Mouse (Mus musculus) embryo, embryonic 10 days (tissue): ENCODE data around the gene Tk1.
A peak's percentile ranks its signal among the peaks of the same experiment; 100 is the strongest.
"Not testable (repeated sequence)": the region's sequence is repeated elsewhere in the genome, so short reads cannot be mapped to it uniquely, and the experiment has no call there.

Experiments used
- DNase-seq: peaks from one replicate; pipeline ENCODE4 v3.0.0-alpha.2; 2015; ENCODE audit warnings: low spot score

Tk1 gene

DNA sequence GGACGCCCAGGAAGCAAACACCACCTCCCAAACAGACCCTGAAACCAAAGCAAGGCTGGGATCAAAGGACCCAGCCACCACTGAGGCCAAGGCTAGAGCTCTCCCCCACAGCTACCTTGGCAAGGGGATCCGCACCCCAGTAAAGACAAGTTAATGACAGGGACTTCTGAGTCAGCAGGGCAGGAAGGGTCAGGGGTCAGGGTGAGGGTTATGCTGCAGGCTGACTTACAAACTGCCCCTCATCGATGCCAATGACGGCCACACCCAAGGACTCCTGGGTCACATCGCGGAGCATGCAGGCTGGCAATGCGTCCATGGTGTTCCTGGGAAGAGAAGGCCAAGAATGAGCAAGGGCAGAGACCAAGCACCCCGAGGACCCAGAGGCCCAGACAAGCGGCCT lies 4.0 kb downstream of the Tk1 start:
- no peak for DNase-seq

DNA sequence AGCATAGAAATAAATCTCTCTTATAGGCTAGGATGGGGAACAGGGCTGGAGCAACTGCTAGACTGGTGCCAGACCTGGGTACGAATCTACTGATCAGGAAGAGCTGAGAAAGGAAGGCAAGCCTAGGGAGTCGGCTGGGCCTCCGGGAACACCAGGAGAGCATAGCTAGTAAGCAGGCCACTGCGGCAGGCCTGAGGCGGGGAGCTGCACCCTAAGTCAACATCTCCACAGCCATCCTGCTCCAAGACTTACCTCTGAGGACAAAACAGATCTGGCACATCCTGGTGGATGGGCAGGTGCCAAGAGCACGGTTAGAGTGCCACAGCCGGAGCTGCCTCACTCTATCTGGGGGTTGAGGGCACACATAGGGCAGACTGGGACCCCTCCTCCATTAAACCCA lies 5.7 kb downstream of the Tk1 start:
- DNase-seq, result no peak

GRCm38 (mm10) chr11:117819095-117819494 lies 6.8 kb downstream of the Tk1 start:
- DNase-seq, result no peak

DNA sequence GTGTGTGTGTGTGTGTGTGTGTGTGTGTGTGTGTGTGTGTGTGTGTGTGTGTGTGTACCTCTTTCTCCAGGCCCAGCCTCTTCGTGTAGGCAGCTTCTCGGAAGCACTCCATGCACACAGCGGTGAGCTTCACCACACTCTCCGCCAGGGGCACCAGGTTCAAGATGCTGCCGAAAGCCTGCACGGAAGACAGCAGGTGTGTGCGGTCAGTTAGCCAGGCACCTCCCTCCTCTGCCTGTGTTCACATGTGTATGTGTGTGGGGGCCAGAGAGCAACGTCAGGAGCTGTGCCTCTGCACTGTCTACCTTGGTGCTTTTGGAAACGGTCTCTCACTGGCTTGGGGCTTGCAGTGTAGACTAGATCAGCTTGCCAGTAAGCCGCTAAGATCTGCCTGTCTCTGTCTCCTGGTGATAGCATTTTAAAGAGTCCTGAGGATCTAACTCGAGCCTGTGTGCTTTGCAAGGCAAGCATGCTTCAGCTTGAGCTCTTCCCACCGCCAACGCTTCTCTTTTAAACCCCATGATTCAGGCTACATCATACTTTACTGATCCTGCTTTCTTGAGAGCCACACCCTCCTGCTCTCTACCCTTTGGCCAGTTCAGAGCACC lies 9.4 kb downstream of the Tk1 start:
- DNase-seq, result no peak

- DNase-seq, result not testable (repeated sequence)
Measured at GRCm38 (mm10) chr11:117815850-117816249, 10.0 kb downstream of the Tk1 start.

GRCm38 (mm10) chr11:117814704-117815366 lies 11.1 kb downstream of the Tk1 start:
- no peak for DNase-seq

DNA sequence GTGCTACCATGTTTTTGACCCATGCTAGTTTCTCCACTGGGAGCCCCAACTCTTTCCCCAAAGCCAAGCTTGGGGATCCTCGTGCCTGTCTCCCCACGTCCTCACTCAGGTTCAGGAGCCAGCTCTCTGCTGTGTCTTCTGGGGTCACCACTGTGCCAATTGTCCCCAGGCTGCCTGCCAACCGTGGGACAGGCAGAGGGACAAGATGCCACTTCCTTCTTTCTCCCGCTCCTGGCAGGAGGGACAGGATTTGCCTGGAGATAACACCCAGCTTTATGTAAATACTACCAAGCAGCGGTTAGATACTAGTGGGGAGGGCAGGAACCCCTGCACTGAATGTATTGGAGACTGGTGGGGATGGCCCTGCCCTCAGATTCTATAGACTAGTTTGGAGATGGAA lies 12.0 kb downstream of the Tk1 start:
- DNase-seq, result no peak

DNA sequence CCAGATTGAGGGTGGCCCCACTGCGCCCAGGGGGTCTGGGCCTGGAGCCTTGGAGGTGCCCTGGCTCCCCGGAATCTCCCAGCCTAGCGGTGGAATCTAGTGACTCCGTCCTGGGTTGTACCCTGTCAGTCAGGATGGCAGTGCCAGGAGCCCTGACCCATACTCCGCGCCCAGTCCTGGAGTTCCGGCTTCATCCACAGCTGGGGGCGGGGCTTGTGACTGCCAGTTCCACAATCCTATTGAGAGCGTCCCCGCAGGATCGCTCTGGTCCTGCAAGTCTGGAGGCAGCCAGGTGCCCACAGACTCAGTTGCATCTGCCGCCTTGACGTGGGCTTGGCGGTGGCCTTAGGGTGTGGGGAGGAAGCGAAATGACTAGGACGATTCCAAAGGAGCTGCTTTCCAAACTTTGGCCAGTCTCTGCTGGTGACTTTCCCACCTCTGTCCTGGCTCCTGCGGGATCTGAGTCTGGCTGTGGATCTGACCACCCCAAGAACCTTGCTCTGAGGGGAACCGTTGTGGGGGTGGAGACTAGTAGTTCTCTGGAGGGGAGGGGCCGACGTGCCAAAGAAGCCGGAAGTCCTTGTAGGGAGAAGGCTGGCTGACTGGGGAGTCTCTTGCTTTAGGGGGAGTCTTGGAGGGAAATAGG lies 15.4 kb downstream of the Tk1 start:
- DNase-seq, result peak; percentile 88

DNA sequence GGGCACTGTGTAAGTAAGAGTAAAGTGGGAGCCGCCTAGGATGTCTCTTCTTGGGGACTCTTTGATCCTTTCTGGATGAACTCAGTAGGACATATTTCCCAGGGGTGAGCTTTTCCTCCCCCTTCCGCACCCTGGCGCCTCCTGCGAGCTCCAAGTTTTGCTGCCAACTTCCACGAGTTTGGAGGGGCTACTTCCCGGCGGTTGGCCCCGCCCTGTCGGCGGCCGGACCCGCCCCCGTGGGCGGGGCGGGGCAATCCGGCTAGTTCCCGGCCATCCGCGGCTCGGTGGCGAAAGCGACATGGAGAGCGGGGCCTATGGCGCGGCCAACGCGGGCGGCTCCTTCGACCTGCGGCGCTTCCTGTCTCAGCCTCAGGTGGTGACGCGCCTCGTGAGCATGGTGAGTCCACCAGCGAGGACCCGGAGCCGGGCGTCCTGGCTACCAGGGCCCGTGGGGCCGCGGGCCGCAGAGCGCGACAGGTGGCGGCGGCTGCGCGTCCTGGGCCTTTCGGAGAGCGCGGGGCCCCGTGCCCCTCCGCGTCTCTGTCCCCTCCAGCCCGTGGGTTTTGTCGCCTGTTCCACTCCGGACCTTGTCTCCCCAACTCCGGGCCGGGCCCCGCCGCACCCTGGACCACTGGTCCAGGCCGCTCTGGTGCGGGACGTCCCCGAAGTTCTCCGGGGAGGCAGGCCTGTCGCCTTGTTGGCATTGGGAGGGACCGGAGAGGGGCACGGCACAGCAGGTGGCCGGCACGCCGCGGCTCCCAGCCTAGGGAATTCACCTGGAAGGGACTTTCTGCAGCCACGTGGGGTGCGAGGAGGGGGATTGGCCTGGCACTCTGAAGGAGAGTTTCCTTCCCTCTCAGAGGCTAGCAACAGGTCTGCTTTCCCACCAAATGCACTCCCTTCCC lies 16.2 kb downstream of the Tk1 start, which contains the start of the genes Gm20708 and Syngr2:
TSS of gene Gm20708 (plus strand) at position 262 of the 905 bp plus-strand sequence.
TSS of gene Syngr2 (plus strand) at position 262 of the 905 bp plus-strand sequence.
- DNase-seq, result peak; percentile 76

DNA sequence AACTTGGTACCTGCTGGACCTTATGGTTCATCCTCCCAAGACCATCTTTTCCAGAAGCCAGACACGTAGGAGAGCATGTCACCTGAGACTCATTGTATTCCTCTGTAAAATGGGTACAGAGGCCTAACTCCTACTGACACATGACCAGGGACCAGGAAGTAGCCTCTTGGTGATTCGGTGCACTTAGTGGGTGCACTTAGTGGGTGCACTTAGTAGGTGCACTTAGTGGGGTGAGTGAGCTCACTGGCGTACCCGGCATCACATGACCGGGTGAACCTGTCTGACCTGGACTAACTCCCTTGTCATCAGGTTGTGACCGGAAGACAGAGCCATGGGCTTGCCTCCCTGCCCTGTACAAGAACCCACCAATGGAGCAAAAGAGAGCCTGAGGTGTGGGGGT lies 19.1 kb downstream of the Tk1 start:
- DNase-seq, result no peak

DNA sequence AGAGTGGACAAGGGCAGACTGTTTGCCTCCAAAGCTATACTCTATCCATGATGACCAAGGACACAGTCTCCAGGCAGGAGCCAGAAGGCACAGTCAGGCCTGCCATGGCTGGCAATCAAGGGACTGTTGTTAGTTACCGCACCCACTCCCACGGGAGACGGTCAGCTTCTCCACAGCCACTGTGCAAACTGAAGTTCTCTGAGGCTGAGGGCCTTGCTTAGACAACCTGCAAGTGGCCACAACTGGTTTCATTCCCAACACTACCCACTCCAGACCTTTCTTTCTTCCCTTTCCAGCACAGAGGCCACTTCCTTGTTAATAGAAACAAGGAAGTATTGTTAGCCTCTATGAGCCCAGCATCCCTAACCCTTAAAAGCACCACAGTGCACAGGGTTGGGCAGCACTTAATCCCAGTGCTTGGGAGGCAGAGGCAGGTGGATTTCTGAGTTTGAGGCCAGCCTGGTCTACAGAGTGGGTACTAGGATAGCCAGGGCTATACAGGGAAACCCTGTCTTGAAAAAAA lies 22.7 kb downstream of the Tk1 start:
- no peak for DNase-seq

- no peak for DNase-seq
Measured at GRCm38 (mm10) chr11:117801650-117802049, 24.2 kb downstream of the Tk1 start.

DNA sequence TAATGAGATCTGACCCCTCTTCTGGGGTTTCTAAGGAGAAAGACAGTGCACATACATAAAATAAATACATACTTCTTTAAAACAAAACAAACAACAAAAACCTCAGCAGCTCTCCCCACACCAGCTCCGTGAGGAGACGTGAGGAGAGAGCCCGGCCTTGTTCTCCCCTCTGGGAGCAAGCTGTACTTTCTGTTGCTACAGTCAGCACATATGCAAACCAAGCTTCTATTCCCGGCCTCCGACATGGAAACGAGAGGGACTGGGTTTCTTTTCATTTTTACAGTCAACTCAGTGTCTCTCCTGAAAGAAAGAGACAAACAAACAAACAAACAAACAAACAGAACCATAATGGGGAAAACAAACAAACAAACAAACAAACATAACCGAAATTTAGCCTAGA lies 25.9 kb downstream of the Tk1 start:
- DNase-seq, result no peak

- DNase-seq, result no peak
Measured at GRCm38 (mm10) chr11:117799174-117799573, 26.7 kb downstream of the Tk1 start.

DNA sequence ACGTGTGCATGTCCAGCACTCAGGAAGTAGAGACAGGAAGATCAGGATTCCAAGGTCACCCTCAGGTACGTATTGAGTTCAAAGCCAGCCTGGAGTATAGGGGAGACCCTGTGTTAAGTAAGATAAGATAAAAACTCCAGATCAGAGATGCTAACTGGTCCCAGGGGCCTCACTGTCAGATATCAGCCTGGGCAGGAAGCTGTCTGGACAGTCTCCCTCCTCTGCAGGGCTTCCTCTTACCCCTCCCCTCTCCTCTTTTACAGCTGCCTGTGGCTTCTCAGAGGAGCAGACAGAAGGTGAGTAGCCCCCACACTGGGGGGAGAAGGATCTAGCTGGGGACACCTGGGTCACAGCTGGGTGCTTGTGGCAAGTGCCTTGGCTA lies 27.7 kb downstream of the Tk1 start:
- no peak for DNase-seq

DNA sequence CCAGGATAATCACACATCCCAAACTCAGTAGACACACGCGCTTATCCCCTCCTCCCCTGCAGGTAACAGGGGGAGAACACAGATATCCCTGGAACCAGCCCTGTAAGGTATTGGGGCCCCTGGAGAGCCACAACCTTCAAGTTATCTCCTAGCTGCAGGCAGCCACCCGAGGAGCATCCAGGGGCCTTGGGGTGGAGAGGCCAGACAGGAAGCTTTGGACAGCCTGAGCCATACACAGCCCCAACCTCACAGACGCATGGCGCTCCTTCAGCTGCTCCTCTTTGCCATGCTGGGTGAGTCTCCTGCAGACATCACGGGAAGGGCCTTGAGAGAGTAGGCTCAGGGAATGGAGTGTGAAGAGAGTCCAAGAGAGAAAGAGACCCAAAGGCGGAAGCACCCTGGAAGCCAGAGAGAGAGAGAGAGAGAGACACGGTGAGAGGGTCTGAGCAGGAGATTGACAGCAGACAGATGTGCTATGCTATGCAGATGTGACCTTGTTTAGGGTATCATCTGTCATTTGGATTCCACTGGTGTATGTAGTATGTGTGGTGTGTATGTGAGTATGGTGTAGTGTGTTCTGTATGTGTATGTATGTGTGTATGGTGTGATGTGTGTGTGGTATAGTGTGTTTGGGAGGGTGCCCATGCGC lies 28.3 kb downstream of the Tk1 start, which contains the start of gene 6030468B19Rik:
TSS of gene 6030468B19Rik (plus strand) at position 150 of the 649 bp plus-strand sequence.
- no peak for DNase-seq

DNA sequence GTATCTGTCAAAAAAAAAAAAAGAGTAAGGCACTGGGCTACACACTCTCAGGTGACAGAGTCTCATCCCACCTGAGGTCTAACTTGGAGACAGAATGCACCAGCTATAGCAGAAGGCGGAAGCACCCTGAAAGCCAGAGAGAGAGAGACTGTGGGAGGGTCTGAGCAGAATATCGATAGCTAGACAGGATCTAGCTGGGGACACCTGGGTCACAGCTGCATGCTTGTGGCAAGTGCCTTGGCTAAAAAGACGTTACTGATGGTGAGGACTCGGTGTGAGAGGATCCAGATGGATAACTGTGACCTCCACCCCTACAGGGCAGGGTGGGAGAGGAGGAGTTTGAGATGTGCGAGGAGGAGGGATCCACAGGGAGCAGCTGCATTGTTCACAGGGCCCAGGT lies 28.9 kb downstream of the Tk1 start:
- DNase-seq, result no peak

- DNase-seq, result no peak
Measured at GRCm38 (mm10) chr11:117794035-117794551, 31.8 kb downstream of the Tk1 start.

- peak; percentile 79 for DNase-seq
Measured at GRCm38 (mm10) chr11:117792281-117792888, 33.5 kb downstream of the Tk1 start.

- no peak for DNase-seq
Measured at GRCm38 (mm10) chr11:117791441-117791761, 34.5 kb downstream of the Tk1 start.
